Mouse (Mus musculus): ENCODE measurements around the gene Pnpla1. TPM values are rescaled to one million over a fixed set of nuclear protein-coding genes. Genes with fewer than 3 reads are reported as not detected.

Pnpla1 gene
- total RNA-seq, 2 experiments from 2014 or later = not detected

DNA sequence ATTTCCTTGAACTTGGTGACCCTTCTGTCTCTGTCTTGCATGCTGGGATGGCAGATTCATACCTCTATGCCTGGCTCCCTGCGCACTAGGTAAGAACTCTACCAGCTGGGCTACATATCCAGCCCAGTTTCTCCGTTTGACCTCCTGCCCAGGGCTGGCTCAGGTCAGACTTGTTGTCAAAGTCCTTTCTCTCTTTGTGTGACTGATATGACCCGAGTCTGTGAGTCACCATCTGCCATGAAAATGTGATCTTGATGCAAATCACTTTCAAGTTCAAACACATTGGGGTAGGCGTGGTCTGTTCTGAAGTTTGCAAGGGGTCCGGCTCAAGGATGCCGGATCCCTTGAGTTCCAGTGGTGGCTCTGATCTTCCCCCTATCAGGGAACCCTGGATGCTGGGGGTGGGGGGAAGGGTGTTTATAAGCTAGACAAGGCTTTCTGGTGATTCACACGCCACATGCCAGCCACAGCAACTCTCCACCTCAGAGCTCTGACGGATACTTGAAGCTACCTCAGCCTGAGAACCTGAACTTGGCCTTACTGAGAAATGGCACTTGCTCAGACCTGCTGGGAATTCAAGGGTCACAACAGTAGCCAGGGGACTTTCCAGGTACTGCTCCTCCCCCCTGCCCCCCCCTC lies 66.9 kb downstream of the Pnpla1 start:
- DNase-seq = no peak
- Histone ChIP-seq H3K4me3 (no peak overlapping the region), H3K27ac (no peak overlapping the region)
- no peak for TF ChIP-seq CTCF (IDR thresholded peaks at IDR 0.05)
- intact Hi-C loops (cut with DNase I) = loop anchor here (2.0 kb wide), 1 partner anchor 162 kb away; no protein-coding TSS in a partner anchor

DNA sequence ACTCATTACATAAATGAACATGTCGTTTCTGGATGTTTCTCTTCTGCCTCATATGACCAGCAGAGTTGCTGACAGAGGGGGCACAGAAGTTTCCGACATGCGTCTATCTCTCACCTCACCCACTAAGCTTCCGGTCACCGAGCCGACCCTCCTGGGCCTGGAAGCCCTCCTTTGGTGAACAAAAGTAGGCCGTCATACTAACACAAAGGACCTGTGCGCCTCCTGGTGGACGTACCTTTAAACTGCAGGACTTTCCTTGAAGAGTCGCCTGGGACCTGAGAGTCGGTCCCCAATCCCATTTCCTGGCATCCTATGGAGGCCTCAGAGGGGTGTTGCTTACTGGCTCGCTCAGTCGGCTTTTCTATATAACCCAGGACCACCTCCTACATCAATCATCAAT lies 68.2 kb downstream of the Pnpla1 start:
- Histone ChIP-seq H3K4me3 (peak overlapping the region; percentile 38), H3K27ac (peak overlapping the region; percentile 50)

DNA sequence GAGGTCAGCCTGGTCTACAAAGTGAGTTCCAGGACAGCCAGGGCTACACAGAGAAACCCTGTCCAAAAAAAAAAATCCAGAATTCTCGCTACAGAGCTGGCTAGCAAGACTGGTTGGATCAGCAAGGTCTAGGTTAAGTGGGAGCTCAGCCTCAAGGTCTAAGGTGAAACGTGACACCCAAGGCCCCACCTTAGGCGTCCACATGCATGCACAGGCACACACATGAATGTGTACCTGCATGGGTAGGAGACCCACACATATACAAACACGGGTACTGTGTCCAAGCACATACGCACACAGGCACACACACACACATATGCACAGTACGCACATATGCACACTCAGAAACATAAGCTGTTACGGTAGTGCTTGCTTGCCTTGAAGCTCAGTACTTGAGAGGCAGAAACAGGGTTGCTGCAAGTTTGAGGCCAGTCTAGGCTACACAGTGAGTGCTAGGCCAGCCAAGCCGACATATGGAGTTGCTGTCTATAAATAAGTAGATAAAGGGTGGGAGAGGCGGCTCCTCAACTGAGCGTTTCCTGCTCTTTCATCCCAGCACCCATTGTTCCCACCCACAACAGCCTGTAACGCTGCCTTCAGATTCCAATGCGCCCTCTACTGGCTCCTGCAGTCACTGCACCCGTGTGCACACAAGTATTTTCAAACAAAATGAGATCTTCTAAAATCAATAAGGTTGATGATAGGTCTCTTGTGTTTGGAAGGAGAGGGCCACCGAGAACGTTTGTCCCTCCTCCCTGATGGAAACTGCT lies 68.8 kb downstream of the Pnpla1 start:
- intact Hi-C loops (cut with DNase I) = loop anchor here (2.0 kb wide), 3 partner anchors 22 to 236 kb away; partner anchors contain the start of genes Mapk14 and Slc26a8
- Histone ChIP-seq H3K4me3 (no peak overlapping the region), H3K27ac (peak overlapping the region; percentile 25)
- DNase-seq = peak; percentile 63
- TF ChIP-seq CTCF (IDR thresholded peaks at IDR 0.05) = peak; percentile 88

More for the DNA sequence above, 68.2 kb downstream of the Pnpla1 start:
- peak; percentile 79 for DNase-seq
- intact Hi-C loops (cut with DNase I) = loop anchor here (2.0 kb wide), 3 partner anchors 22 to 236 kb away; partner anchors contain the start of genes Mapk14 and Slc26a8
- peak; percentile 92 for TF ChIP-seq CTCF (IDR thresholded peaks at IDR 0.05)

DNA sequence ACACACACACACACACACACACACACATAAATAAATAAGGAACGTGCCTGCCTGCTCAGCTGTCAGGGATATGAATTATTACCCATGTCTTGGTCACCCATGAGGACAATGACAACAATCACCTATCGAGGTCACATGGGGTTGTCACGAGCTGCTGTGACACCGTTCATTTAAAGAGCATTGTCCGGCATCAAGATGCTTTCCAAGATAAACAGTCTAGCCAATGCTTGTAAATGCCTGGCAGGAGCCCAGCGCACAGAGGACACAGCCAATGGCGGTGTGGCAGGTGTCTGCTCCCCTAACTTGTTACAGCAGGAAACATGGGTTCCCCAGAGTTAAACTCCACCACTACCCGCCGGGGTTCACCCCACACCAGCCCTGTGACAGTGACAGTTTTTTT lies 69.8 kb downstream of the Pnpla1 start:
- DNase-seq = no peak
- no peak for TF ChIP-seq CTCF (IDR thresholded peaks at IDR 0.05)
- intact Hi-C loops (cut with DNase I) = no loop called here
- Histone ChIP-seq H3K4me3 (no peak overlapping the region), H3K27ac (no peak overlapping the region)

DNA sequence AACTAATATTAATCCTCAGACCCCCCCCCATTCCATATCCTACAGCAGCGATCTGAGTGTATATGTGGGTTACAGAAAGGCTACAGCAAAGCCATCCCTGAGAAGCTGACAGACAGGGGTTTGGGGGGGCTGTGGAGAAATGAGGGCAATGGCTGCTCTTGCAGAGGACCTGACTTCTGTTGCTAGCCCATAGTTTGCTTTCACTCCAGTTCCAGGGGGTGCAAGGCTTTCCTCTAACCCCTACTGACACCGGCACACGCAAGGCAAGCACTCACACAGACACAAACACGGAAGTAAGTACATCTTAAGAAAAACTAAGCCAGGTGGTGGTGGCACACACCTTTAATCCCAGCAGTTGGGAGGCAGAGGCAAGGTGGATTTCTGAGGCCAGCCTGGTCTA lies 71.2 kb downstream of the Pnpla1 start:
- peak overlapping the region; percentile 92 for H3K27ac ChIP-seq
- no peak overlapping the region for H3K4me3 ChIP-seq
- intact Hi-C loops (cut with DNase I) = no loop called here
- DNase-seq = no peak
- TF ChIP-seq CTCF (IDR thresholded peaks at IDR 0.05) = no peak

DNA sequence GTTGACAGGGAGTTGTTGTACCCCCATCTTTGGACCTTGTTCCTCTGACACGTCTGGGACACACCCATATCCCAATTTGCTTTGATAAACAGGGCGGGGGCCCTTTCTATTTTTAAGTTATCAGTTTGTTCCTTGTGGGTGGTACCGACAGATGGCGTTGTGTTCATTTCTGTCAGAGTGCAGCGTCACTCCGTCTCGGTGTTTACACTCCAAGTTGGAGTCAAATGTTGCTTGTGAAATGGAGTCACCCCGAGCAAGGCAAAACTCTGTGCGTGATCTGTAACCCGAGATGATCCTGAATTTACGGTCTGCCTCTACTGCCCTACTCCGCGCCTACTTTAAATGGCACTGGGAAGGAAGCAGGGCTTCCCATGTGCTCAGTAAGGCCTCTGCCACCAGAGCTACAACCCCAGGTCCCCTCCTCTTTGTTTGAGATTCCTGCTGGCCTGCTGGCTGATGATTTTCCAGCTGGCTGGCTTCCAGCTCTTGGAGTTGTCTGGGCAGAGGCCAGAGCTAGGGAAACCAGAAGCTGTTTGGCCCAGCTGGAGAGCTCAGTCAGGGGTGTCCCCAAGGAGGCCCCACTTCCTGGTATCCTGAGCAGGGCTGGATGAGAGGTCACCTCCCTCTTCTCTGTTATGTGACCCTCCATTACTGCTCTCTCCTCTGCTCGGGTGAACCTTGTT lies 72.3 kb downstream of the Pnpla1 start:
- intact Hi-C loops (cut with DNase I) = no loop called here
- peak; percentile 91 for DNase-seq
- peak; percentile 68 for TF ChIP-seq CTCF (IDR thresholded peaks at IDR 0.05)
- peak overlapping the region; percentile 51 for H3K4me3 ChIP-seq
- H3K27ac ChIP-seq = peak overlapping the region; percentile 92

DNA sequence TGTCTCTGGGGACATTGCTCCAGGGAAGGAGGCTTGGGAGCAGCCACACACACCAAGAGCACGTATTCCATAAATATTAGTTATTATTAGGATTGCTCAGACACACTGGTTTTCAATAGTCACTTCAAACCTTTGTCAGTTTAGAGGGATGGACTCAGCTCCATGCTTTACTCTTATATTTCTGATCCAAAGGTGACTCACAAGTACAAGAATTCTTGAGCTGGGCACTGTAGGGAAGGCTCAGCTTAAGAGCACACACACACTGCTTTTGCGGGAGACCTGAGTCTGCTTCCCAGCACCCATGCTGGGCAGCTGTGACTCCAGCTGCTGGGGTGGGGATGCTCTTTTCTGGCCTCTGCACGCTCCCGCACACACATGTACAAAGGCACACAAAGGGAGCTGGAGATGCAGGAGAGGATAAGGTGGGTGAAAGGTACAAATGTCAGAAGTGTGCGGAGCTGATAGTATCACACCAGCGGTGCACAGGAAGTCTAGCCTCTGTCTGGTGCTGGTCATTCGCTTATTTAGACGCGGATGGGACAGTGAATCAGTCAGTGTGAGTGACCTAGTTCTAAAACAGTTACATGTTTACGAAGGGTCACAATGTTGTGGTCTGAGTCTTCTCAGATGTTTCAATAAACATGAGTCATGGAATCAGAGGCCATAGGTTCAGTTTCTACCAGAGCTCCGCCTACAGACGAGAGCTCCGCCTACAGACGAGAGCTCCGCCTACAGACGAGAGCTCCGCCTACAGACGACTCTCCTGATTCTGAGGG lies 73.4 kb downstream of the Pnpla1 start:
- no peak overlapping the region for H3K4me3 ChIP-seq
- H3K27ac ChIP-seq = peak overlapping the region; percentile 92
- TF ChIP-seq CTCF (IDR thresholded peaks at IDR 0.05) = no peak
- intact Hi-C loops (cut with DNase I) = no loop called here
- DNase-seq = no peak

DNA sequence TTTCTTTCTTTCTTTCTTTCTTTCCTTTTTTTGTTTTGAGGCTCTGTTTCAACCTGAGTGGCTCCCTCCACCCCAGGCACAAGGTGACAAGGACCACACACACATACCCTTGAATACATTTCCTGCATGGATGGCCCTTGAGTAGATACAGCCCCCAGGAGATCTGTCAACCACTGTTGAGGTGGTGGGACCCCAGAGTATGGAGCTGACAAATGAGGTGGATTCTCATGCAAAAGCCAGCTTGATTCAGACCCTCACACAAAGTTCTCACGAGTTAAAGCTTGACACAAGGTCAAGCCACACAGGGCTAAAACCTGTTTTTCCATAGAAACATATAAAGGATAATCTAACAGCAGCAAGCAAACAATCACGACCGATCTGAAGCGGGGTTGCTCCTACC lies 74.1 kb downstream of the Pnpla1 start:
- DNase-seq = no peak
- Histone ChIP-seq H3K27ac (peak overlapping the region; percentile 92), H3K4me3 (no peak overlapping the region)
- no peak for TF ChIP-seq CTCF (IDR thresholded peaks at IDR 0.05)
- intact Hi-C loops (cut with DNase I) = no loop called here

DNA sequence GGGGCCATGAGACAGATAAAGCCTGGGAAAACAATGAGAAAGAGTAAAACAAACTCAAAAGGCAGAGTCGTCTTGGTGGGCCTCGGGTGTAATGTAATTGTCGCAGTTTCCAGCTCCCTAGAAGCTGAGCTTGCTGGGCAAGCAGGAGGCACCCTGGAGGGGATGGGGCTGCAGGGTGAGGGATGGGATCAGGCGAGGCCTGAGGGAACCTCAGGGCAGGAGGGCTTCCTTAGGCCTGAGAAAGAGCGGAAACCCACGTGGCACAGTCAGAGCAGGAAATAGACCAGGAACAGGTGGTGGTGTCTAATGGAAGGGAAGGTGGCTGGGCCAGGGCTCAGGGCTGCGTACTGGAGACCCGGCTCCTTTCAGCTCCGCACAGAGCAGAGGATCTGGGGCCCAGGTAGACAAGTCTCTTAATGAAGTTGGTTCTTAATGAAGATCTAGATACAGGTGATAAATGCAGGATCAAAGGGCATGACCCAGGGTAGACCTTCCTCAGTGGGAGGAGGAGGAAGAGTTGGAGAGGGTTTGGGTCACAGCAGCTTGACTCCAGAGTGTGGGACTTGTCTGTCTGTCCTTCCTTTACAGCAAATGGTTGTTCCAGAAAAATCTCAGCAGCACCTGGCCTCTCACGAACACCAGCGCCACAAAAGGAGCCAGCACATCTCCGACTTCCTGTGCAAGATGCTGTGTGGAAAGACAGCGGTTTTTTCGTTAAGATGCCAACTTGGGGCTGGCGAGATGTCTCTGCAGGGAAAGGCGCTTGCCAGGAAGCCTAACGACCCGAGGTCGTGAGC lies 76.1 kb downstream of the Pnpla1 start:
- intact Hi-C loops (cut with DNase I) = no loop called here
- TF ChIP-seq CTCF (IDR thresholded peaks at IDR 0.05) = no peak
- Histone ChIP-seq H3K4me3 (no peak overlapping the region), H3K27ac (peak overlapping the region; percentile 8; the same call in 1 of the 2 replicates)
- no peak for DNase-seq

DNA sequence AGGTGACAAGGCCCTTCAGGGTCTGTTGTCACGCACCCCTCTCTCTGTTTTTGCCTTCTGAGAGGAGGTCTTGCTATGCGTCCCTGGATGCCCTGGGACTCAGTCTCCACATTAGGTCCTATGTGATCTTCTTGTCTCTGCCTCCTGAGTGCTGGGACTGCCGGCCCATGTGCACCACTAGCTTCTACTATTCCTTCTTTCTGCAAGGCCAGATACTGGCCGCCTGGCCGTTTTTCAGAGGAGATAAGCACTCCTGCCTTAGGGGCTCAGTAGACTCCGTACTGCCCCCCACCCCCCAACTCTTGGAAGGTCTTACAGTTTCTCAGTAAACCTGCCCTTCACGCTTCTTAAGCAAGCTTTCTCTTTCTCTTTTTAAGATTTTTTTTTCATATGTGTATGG lies 77.9 kb downstream of the Pnpla1 start:
- Histone ChIP-seq H3K27ac (no peak overlapping the region), H3K4me3 (no peak overlapping the region)
- no peak for TF ChIP-seq CTCF (IDR thresholded peaks at IDR 0.05)
- DNase-seq = no peak
- intact Hi-C loops (cut with DNase I) = no loop called here

DNA sequence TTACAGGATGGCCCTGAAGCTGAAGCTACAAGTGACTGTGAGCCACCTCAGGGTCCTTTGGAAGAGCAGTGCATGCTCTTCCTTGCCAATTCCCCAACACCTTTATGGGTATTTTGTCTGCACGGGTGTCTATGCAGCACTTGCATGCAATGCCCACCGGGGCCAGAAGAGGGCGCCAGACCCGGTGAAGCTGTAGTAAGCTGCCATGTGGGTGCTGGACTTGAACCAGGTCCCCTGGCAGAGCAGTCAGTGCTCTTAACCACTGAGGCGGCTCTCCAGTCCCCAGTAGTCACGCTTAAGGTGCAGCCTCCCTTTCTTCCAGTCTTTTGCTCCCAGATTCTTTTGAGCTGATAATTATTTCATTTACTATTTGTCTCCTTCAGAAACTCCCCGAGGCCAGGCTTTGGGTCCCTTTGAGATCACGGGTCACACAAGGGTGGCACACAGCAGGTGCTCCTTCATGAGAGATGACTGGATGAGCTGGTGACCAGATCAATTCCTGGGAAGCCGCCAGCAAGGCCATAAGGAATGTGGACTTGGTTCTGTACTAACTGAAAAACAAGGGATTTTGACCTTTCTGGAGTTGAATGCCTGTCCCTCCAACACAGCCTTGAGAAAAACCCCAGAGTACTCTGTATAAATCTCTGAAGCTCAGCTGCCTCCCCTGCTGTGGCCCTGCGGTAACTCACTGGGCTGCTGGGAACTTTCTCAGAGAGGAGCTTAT lies 78.6 kb downstream of the Pnpla1 start:
- intact Hi-C loops (cut with DNase I) = no loop called here
- DNase-seq = peak; percentile 68
- TF ChIP-seq CTCF (IDR thresholded peaks at IDR 0.05) = peak; percentile 68
- H3K27ac ChIP-seq = no peak overlapping the region
- no peak overlapping the region for H3K4me3 ChIP-seq

Other genes with a start within 250 kb of the Pnpla1 start
- 10 to 100 TPM; 28.0 to 39.7 TPM for gene Srpk1, start 235.7 kb upstream of the Pnpla1 start, total RNA-seq (2021)
- under 1 TPM; 0.38 to 0.50 TPM for gene Slc26a8, start 168.2 kb upstream of the Pnpla1 start, total RNA-seq (2021)
- 10 to 100 TPM; 87.8 to 99.6 TPM for gene Mapk14, start 167.1 kb upstream of the Pnpla1 start, total RNA-seq (2021)
- gene AC170998.1, start 132.3 kb upstream of the Pnpla1 start, total RNA-seq (2021) = under 1 TPM; 0.39 to 0.71 TPM
- under 1 TPM in 1 of 2 experiments, not detected in 1; 0.13 TPM for gene Mapk13, start 89.1 kb upstream of the Pnpla1 start, total RNA-seq (2021)
- gene Brpf3, start 57.3 kb upstream of the Pnpla1 start, total RNA-seq (2021) = 10 to 100 TPM; 15.5 to 16.2 TPM
- under 1 TPM in 1 of 2 experiments, not detected in 1; 0.10 TPM for gene 4930539E08Rik, start 56.9 kb downstream of the Pnpla1 start, total RNA-seq (2021)
- not detected for gene Pxt1, start 85.4 kb downstream of the Pnpla1 start, total RNA-seq (2021)
- 10 to 100 TPM; 33.4 to 39.8 TPM for gene Kctd20, start 93.5 kb downstream of the Pnpla1 start, total RNA-seq (2021)
- 10 to 100 TPM; 26.9 to 29.2 TPM for gene Stk38, start 149.6 kb downstream of the Pnpla1 start, total RNA-seq (2021)
- gene Srsf3, start 174.2 kb downstream of the Pnpla1 start, total RNA-seq (2021) = 10 to 100 TPM; 38.8 to 55.6 TPM
- gene Cdkn1a, start 232.6 kb downstream of the Pnpla1 start, total RNA-seq (2021) = 100 to 1,000 TPM in 1 of 2 experiments, 10 to 100 TPM in 1; 32.6 to 103 TPM

Data from gastrocnemius, adult 2 months (tissue).